10 mouse cellular contexts compared by ENCODE assay signal in genomic region chr3:33043896-33044798, GRCm38 (mm10).
DNase-seq lines count a peak whose midpoint lies in the region; ATAC-seq and TF ChIP-seq lines count a peak whose summit lies in the region.
"Had no signal": no experiment of that assay in that cellular context is flagged by ENCODE, and none has a peak within 500 bp of the region (broad histone marks: within the 10 kb centered on the region; RNA-seq: fewer than 3 reads in every experiment).

No protein-coding gene starts in this region.

- no peaks in the 10 kb centered on the region for H3K4me1 ChIP-seq in intestine, postnatal 0 days (replicated peaks; ENCODE audit: control insufficient read depth, insufficient read depth, low read length)
- H3K4me1 ChIP-seq in intestine, embryonic 16.5 days (ENCODE audit: control insufficient read depth, insufficient read depth, low read length): no peaks in the 10 kb centered on the region
- 0 out of 2 replicates have a peak, but pooled peaks cover 3% of the 10 kb centered on the region for H3K4me1 ChIP-seq in hindbrain, embryonic 15.5 days (replicated peaks)
- H3K4me1 ChIP-seq: embryonic facial prominence, embryonic 15.5 days had no signal

- peak; percentile 13 for DNase-seq in urinary bladder, postnatal 25 days (ENCODE audit: low spot score)
- no peak for DNase-seq in urinary bladder, postnatal 4 days (ENCODE audit: low spot score in 2 of 2)
- DNase-seq in telencephalon, adult 2 months (ENCODE audit: low read depth, low spot score): peak; percentile 67
- DNase-seq in gastrocnemius, adult 18-20 months (ENCODE audit: low spot score): no peak
- no peak for DNase-seq in thymus, adult 18-20 months

- no peak overlapping the region for H3K4me2 ChIP-seq in intestine, postnatal 0 days (replicated peaks; ENCODE audit: low read depth)
- H3K4me2 ChIP-seq in intestine, embryonic 16.5 days (ENCODE audit: low read depth, low read length): no peak overlapping the region
- no peak overlapping the region for H3K4me2 ChIP-seq in hindbrain, embryonic 15.5 days
- H3K4me2 ChIP-seq: embryonic facial prominence, embryonic 15.5 days; limb, embryonic 15.5 days had no signal

- TF ChIP-seq CTCF in intestine, postnatal 0 days (IDR thresholded peaks at IDR 0.05; ENCODE audit: low read depth): peak; percentile 44

- 68% methylated on average over 10 of the region's 10 CpGs for WGBS in intestine, postnatal 0 days
- WGBS in intestine, embryonic 16.5 days: 72% methylated on average over 10 of the region's 10 CpGs
- 61% methylated on average over 10 of the region's 10 CpGs for WGBS in hindbrain, embryonic 15.5 days

- H3K27ac ChIP-seq in intestine, postnatal 0 days (ENCODE audit: low read depth, low read length): no peak overlapping the region
- H3K27ac ChIP-seq in intestine, embryonic 16.5 days (ENCODE audit: low read length): no peak overlapping the region
- no peak overlapping the region for H3K27ac ChIP-seq in hindbrain, embryonic 15.5 days (replicated peaks)
- H3K27ac ChIP-seq: embryonic facial prominence, embryonic 15.5 days; limb, embryonic 15.5 days had no signal

- no peak for ATAC-seq in intestine, postnatal 0 days
- ATAC-seq in intestine, embryonic 16.5 days: no peak
- peak; percentile 63 for ATAC-seq in hindbrain, embryonic 15.5 days (ENCODE audit: low FRiP score, low read depth)

- H3K9me3 ChIP-seq in intestine, postnatal 0 days (ENCODE audit: control insufficient read depth): no peaks in the 10 kb centered on the region
- H3K9me3 ChIP-seq in intestine, embryonic 16.5 days (ENCODE audit: control insufficient read depth, low read length): no peaks in the 10 kb centered on the region
- H3K9me3 ChIP-seq in hindbrain, embryonic 15.5 days: no peaks in the 10 kb centered on the region
- H3K9me3 ChIP-seq: embryonic facial prominence, embryonic 15.5 days; limb, embryonic 15.5 days had no signal

- H3K27me3 ChIP-seq in intestine, postnatal 0 days (replicated peaks; ENCODE audit: control insufficient read depth, insufficient read depth, low read length): no peaks in the 10 kb centered on the region
- no peaks in the 10 kb centered on the region for H3K27me3 ChIP-seq in intestine, embryonic 16.5 days (replicated peaks; ENCODE audit: control insufficient read depth, insufficient read depth, low read length)
- H3K27me3 ChIP-seq in hindbrain, embryonic 15.5 days: no peaks in the 10 kb centered on the region
- H3K27me3 ChIP-seq: embryonic facial prominence, embryonic 15.5 days; limb, embryonic 15.5 days had no signal

- H3K9ac ChIP-seq in intestine, postnatal 0 days (ENCODE audit: low read depth, low read length): no peak overlapping the region
- H3K9ac ChIP-seq in intestine, embryonic 16.5 days (ENCODE audit: low read depth, low read length): no peak overlapping the region
- H3K9ac ChIP-seq in hindbrain, embryonic 15.5 days: no peak overlapping the region
- H3K9ac ChIP-seq: embryonic facial prominence, embryonic 15.5 days; limb, embryonic 15.5 days had no signal

- no peak overlapping the region for H3K4me3 ChIP-seq in intestine, postnatal 0 days (ENCODE audit: low read depth, low read length)
- no peak overlapping the region for H3K4me3 ChIP-seq in intestine, embryonic 16.5 days (ENCODE audit: low read length)
- no peak overlapping the region for H3K4me3 ChIP-seq in hindbrain, embryonic 15.5 days
- H3K4me3 ChIP-seq: embryonic facial prominence, embryonic 15.5 days; limb, embryonic 15.5 days had no signal

- no peaks in the 10 kb centered on the region for H3K36me3 ChIP-seq in intestine, postnatal 0 days (ENCODE audit: control insufficient read depth, insufficient read depth)
- H3K36me3 ChIP-seq in intestine, embryonic 16.5 days (ENCODE audit: control insufficient read depth, insufficient read depth, low read length): no peaks in the 10 kb centered on the region
- H3K36me3 ChIP-seq in hindbrain, embryonic 15.5 days: no peaks in the 10 kb centered on the region
- H3K36me3 ChIP-seq: embryonic facial prominence, embryonic 15.5 days; limb, embryonic 15.5 days had no signal

Comparison
In these comparisons a context has a peak if more than half of its experiments do, and no peak if none do; other contexts are left out.
1. DNase-seq: peak in urinary bladder, postnatal 25 days (single experiment) and telencephalon, adult 2 months (single experiment); none in urinary bladder, postnatal 4 days (0 of 2), gastrocnemius, adult 18-20 months (single experiment) and thymus, adult 18-20 months (0 of 2).